Comparison of ENCODE assay signal across 11 mouse cellular contexts in the genomic region with DNA sequence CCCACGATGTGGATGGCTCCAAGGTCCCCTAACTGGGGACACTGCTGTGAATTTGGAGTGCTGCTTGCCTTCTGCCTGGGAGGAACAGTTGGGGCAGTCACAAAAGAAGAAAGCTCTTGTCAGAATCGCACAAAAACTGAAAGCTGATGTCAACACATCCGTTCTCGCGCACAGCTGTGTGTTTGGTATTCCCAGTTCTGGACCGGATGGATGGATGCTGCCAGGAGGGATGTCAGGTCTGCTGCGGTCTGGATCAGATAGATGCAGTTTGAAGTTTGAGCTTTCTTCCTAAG.
DNase-seq lines count a peak whose midpoint lies in the region; ATAC-seq and TF ChIP-seq lines count a peak whose summit lies in the region.
"Had no signal": no experiment of that assay in that cellular context is flagged by ENCODE, and none has a peak within 500 bp of the region (broad histone marks: within the 10 kb centered on the region; RNA-seq: fewer than 3 reads in every experiment).

No protein-coding gene starts in this region.

- TF ChIP-seq CTCF in gastrocnemius, adult 2 months (IDR thresholded peaks at IDR 0.05): no peak
- no peak for TF ChIP-seq CTCF in liver, postnatal 0 days (IDR thresholded peaks at IDR 0.05; ENCODE audit: low read depth)

- 70% methylated on average over 7 of the region's 7 CpGs for WGBS in liver, postnatal 0 days (ENCODE audit: insufficient replicate concordance)
- 28% methylated on average over 7 of the region's 7 CpGs for WGBS in forebrain, embryonic 16.5 days
- 76% methylated on average over 7 of the region's 7 CpGs for WGBS in limb, embryonic 12.5 days

- H3K4me3 ChIP-seq in gastrocnemius, adult 2 months: peak overlapping the region; percentile 38; the same call in 1 of the 2 replicates
- no peak overlapping the region for H3K4me3 ChIP-seq in liver, postnatal 0 days (ENCODE audit: low read depth, low read length)
- no peak overlapping the region for H3K4me3 ChIP-seq in forebrain, embryonic 16.5 days (replicated peaks; ENCODE audit: low read length)
- no peak overlapping the region for H3K4me3 ChIP-seq in limb, embryonic 12.5 days (replicated peaks)
- H3K4me3 ChIP-seq: hindbrain, embryonic 15.5 days; neural tube, embryonic 13.5 days had no signal

- peak; percentile 24 for DNase-seq in gastrocnemius, adult 2 months
- no peak for DNase-seq in gastrocnemius, postnatal 25 days
- DNase-seq in liver, postnatal 0 days: no peak
- no peak for DNase-seq in liver
- no peak for DNase-seq in adrenal gland, postnatal 25 days
- no peak for DNase-seq in thymus, postnatal 25 days
- DNase-seq: lung, postnatal 36 days had no signal

- no peaks in the 10 kb centered on the region for H3K36me3 ChIP-seq in liver, postnatal 0 days (replicated peaks; ENCODE audit: insufficient read depth, low read length)
- no peaks in the 10 kb centered on the region for H3K36me3 ChIP-seq in forebrain, embryonic 16.5 days (ENCODE audit: control insufficient read depth, insufficient read depth)
- no peaks in the 10 kb centered on the region for H3K36me3 ChIP-seq in limb, embryonic 12.5 days
- H3K36me3 ChIP-seq: hindbrain, embryonic 15.5 days; neural tube, embryonic 13.5 days had no signal

- H3K9ac ChIP-seq in liver, postnatal 0 days (replicated peaks): no peak overlapping the region
- H3K9ac ChIP-seq in forebrain, embryonic 16.5 days (replicated peaks; ENCODE audit: low read depth, low read length): no peak overlapping the region
- no peak overlapping the region for H3K9ac ChIP-seq in limb, embryonic 12.5 days (replicated peaks)
- H3K9ac ChIP-seq: hindbrain, embryonic 15.5 days; neural tube, embryonic 13.5 days had no signal

- no peaks in the 10 kb centered on the region for H3K9me3 ChIP-seq in liver, postnatal 0 days (ENCODE audit: low read length)
- H3K9me3 ChIP-seq in forebrain, embryonic 16.5 days (ENCODE audit: control insufficient read depth, low read length): no peaks in the 10 kb centered on the region
- H3K9me3 ChIP-seq in limb, embryonic 12.5 days: no peaks in the 10 kb centered on the region
- H3K9me3 ChIP-seq: hindbrain, embryonic 15.5 days; neural tube, embryonic 13.5 days had no signal

- intact Hi-C loops in gastrocnemius, adult 2 months (cut with DNase I): no loop called here

- peak overlapping the region; percentile 59 for H3K27ac ChIP-seq in gastrocnemius, adult 2 months
- peak overlapping the region; percentile 89; the same call in 1 of the 2 replicates for H3K27ac ChIP-seq in liver, postnatal 0 days (ENCODE audit: low read depth)
- no peak overlapping the region for H3K27ac ChIP-seq in forebrain, embryonic 16.5 days (ENCODE audit: low read length)
- 0 out of 2 replicates have a peak overlapping the region, but pooled peaks have one; percentile 19 for H3K27ac ChIP-seq in limb, embryonic 12.5 days
- H3K27ac ChIP-seq: hindbrain, embryonic 15.5 days; neural tube, embryonic 13.5 days had no signal

- no peak for ATAC-seq in liver, postnatal 0 days
- ATAC-seq in forebrain, embryonic 16.5 days: peak; percentile 54
- no peak for ATAC-seq in limb, embryonic 12.5 days (ENCODE audit: insufficient number of reproducible peaks, insufficient read depth, low FRiP score, low TSS enrichment, low read depth)

- no peaks in the 10 kb centered on the region for H3K27me3 ChIP-seq in liver, postnatal 0 days (ENCODE audit: insufficient read depth, low read length)
- H3K27me3 ChIP-seq in forebrain, embryonic 16.5 days (replicated peaks; ENCODE audit: control insufficient read depth, insufficient read depth, low read length): no peaks in the 10 kb centered on the region
- no peaks in the 10 kb centered on the region for H3K27me3 ChIP-seq in limb, embryonic 12.5 days
- H3K27me3 ChIP-seq: hindbrain, embryonic 15.5 days; neural tube, embryonic 13.5 days had no signal

- no peak for TF ChIP-seq EP300 in liver, postnatal 0 days (IDR thresholded peaks at IDR 0.05; ENCODE audit: low read depth)

- H3K4me2 ChIP-seq in liver, postnatal 0 days (ENCODE audit: low read depth, low read length): no peak overlapping the region
- no peak overlapping the region for H3K4me2 ChIP-seq in forebrain, embryonic 16.5 days (ENCODE audit: low read length)
- no peak overlapping the region for H3K4me2 ChIP-seq in limb, embryonic 12.5 days
- H3K4me2 ChIP-seq: hindbrain, embryonic 15.5 days; neural tube, embryonic 13.5 days had no signal

- H3K4me1 ChIP-seq in liver, postnatal 0 days (ENCODE audit: insufficient read depth): peaks cover 6% of the 10 kb centered on the region; the same call in 1 of the 2 replicates
- H3K4me1 ChIP-seq in forebrain, embryonic 16.5 days (replicated peaks; ENCODE audit: control insufficient read depth, insufficient read depth, low read length): no peaks in the 10 kb centered on the region; the same call in 1 of the 2 replicates
- peaks cover 32% of the 10 kb centered on the region for H3K4me1 ChIP-seq in limb, embryonic 12.5 days (replicated peaks)
